Mouse (Mus musculus) bone marrow macrophage, adult 2 months (primary cell): ENCODE measurements at regions not wholly inside any gene's neighbourhood (a gene's known extent, or its start where the extent isn't known, plus 50 kb on each side); places are given as distances from the start of the nearest gene placed in this dataset.

ENCODE experiments used
- CTCF ChIP-seq: IDR thresholded peaks from 2 replicates; pipeline ENCODE4 v1.5.1; 2012; ENCODE audit warnings: low read depth, mild to moderate bottlenecking, low read length, moderate library complexity
- POLR2A ChIP-seq: IDR thresholded peaks from 2 replicates; pipeline ENCODE4 v1.6.1; 2012; ENCODE audit warnings: mild to moderate bottlenecking, low read depth, low read length, borderline replicate concordance

GRCm38 (mm10) chr5:64634008-64634407 is 169.2 kb upstream of the Klf3 start:
- TF ChIP-seq CTCF (no peak), POLR2A (no peak)
